Mouse (Mus musculus) MEL (cell line): ENCODE measurements at regions not wholly inside any gene's neighbourhood (a gene's known extent, or its start where the extent isn't known, plus 50 kb on each side); places are given as distances from the start of the nearest gene placed in this dataset.

Experiments used
- DNase-seq: peaks from one replicate; pipeline ENCODE4 v3.0.0; 2011; ENCODE audit warnings: low read depth, low spot score
- H3K27ac ChIP-seq: 2 replicates; pipeline ENCODE4 v1.5.1; 2012; ENCODE audit warnings: low read depth, mild to moderate bottlenecking, control low read depth, low read length, moderate library complexity; ENCODE audit not compliant: control insufficient read depth
- H3K27me3 ChIP-seq, 2 experiments: fragments of 150-350 bp in 1 of 2; sonication (generic) in 1 of 2; 2 replicates each; pipeline ENCODE4 v1.6.1; 2012; ENCODE audit warnings: low read length in 2 of 2, mild to moderate bottlenecking in 2 of 2, improper control_type of control experiment in 1 of 2, moderate library complexity in 1 of 2; ENCODE audit not compliant: insufficient read depth in 2 of 2, control insufficient read depth in 1 of 2
- H3K36me3 ChIP-seq, 2 experiments: 2 replicates each; pipeline ENCODE4 v1.6.1; 2012 to 2014; ENCODE audit warnings: low read length in 2 of 2, improper control_type of control experiment in 1 of 2, inconsistent platforms in 1 of 2, mild to moderate bottlenecking in 1 of 2; ENCODE audit not compliant: insufficient read depth in 2 of 2, control insufficient read depth in 1 of 2
- H3K4me1 ChIP-seq, 2 experiments: fragments of 150-350 bp in 1 of 2; sonication (generic) in 1 of 2; 2 replicates each; pipeline ENCODE4 v1.6.1; 2012; ENCODE audit warnings: low read length in 2 of 2, improper control_type of control experiment in 1 of 2, mild to moderate bottlenecking in 1 of 2; ENCODE audit not compliant: insufficient read depth in 2 of 2, control insufficient read depth in 1 of 2
- H3K4me3 ChIP-seq, 2 experiments: fragments of 150-350 bp in 1 of 2; sonication (generic) in 1 of 2; 2 replicates each; pipeline ENCODE4 v1.5.1; 2012; ENCODE audit warnings: low read depth in 2 of 2, low read length in 2 of 2, mild to moderate bottlenecking in 2 of 2, moderate library complexity in 2 of 2, control low read depth in 1 of 2, improper control_type of control experiment in 1 of 2; ENCODE audit not compliant: control insufficient read depth in 1 of 2, insufficient read depth in 1 of 2
- H3K79me2 ChIP-seq: 2 replicates; pipeline ENCODE4 v1.6.1; 2012; ENCODE audit warnings: mild to moderate bottlenecking, low read length, moderate library complexity; ENCODE audit not compliant: control insufficient read depth, poor library complexity, insufficient read depth
- H3K9ac ChIP-seq: 2 replicates; pipeline ENCODE4 v1.6.1; 2012; ENCODE audit warnings: low read depth, mild to moderate bottlenecking, control low read depth, low read length, moderate library complexity; ENCODE audit not compliant: control insufficient read depth, poor library complexity, severe bottlenecking
- H3K9me3 ChIP-seq: fragments of 150-350 bp; sonication (generic); replicated peaks from 2 replicates; pipeline ENCODE4 v1.6.1; 2012; ENCODE audit warnings: mild to moderate bottlenecking, low read length, improper control_type of control experiment, moderate library complexity; ENCODE audit not compliant: insufficient read depth
- BHLHE40 ChIP-seq: IDR thresholded peaks from 2 replicates; pipeline ENCODE4 v1.6.1; 2012; ENCODE audit warnings: low read depth, mild to moderate bottlenecking, inconsistent platforms, low read length, improper control_type of control experiment, borderline replicate concordance
- CHD1 ChIP-seq: IDR thresholded peaks from 2 replicates; pipeline ENCODE4 v1.6.1; 2012; ENCODE audit warnings: low read depth, mild to moderate bottlenecking, inconsistent platforms, low read length, improper control_type of control experiment
- CTCF ChIP-seq, 3 experiments: IDR thresholded peaks in 2 of 3; conservative IDR thresholded peaks in 1 of 3; 2 replicates each; pipeline ENCODE4 v1.5.1; 2011 to 2012; ENCODE audit warnings: low read length in 3 of 3, low read depth in 2 of 3, mild to moderate bottlenecking in 2 of 3, improper control_type of control experiment in 1 of 3, inconsistent platforms in 1 of 3, mixed read lengths in 1 of 3, moderate library complexity in 1 of 3; ENCODE audit not compliant: control insufficient read depth in 1 of 3, insufficient read depth in 1 of 3, poor library complexity in 1 of 3, severe bottlenecking in 1 of 3
- E2F4 ChIP-seq: IDR thresholded peaks from 2 replicates; pipeline ENCODE4 v1.6.1; 2011; ENCODE audit warnings: low read depth, low read length, improper control_type of control experiment, borderline replicate concordance
- ELF1 ChIP-seq: IDR thresholded peaks from 2 replicates; pipeline ENCODE4 v1.6.1; 2014; ENCODE audit warnings: low read depth, mild to moderate bottlenecking, inconsistent platforms, low read length, improper control_type of control experiment, moderate library complexity
- HCFC1 ChIP-seq: IDR thresholded peaks from 2 replicates; pipeline ENCODE4 v1.6.1; 2012; ENCODE audit warnings: low read depth, mild to moderate bottlenecking, inconsistent platforms, low read length, improper control_type of control experiment, moderate library complexity
- JUND ChIP-seq: IDR thresholded peaks from 2 replicates; pipeline ENCODE4 v1.6.1; 2011; ENCODE audit warnings: low read depth, mild to moderate bottlenecking, improper control_type of control experiment, low read length
- MAFK ChIP-seq: IDR thresholded peaks from 2 replicates; pipeline ENCODE4 v1.6.1; 2011; ENCODE audit warnings: low read depth, mild to moderate bottlenecking, low read length, improper control_type of control experiment, borderline replicate concordance
- MAX ChIP-seq: IDR thresholded peaks from 2 replicates; pipeline ENCODE4 v1.6.1; 2011; ENCODE audit warnings: low read length, improper control_type of control experiment
- MAZ ChIP-seq: IDR thresholded peaks from 2 replicates; pipeline ENCODE4 v1.6.1; 2012; ENCODE audit warnings: low read depth, mild to moderate bottlenecking, inconsistent platforms, low read length, improper control_type of control experiment
- MYB ChIP-seq: IDR thresholded peaks from 2 replicates; pipeline ENCODE4 v1.6.1; 2011; ENCODE audit warnings: mild to moderate bottlenecking, low read depth, low read length, improper control_type of control experiment
- NELFE ChIP-seq: IDR thresholded peaks from 2 replicates; pipeline ENCODE4 v1.6.1; 2011; ENCODE audit warnings: low read depth, low read length, improper control_type of control experiment
- NRF1 ChIP-seq: IDR thresholded peaks from 2 replicates; pipeline ENCODE4 v1.6.1; 2014; ENCODE audit warnings: low read depth, mild to moderate bottlenecking, inconsistent platforms, low read length, improper control_type of control experiment, moderate library complexity; ENCODE audit not compliant: poor library complexity, insufficient read depth, severe bottlenecking
- POLR2A ChIP-seq, 2 experiments: IDR thresholded peaks; 2 replicates each; pipeline ENCODE4 v1.6.1; 2011 to 2012; ENCODE audit warnings: low read length in 2 of 2, mild to moderate bottlenecking in 2 of 2, control low read depth in 1 of 2, improper control_type of control experiment in 1 of 2, low read depth in 1 of 2, moderate library complexity in 1 of 2; ENCODE audit not compliant: control insufficient read depth in 1 of 2, insufficient read depth in 1 of 2, poor library complexity in 1 of 2
- POLR2AphosphoS2 ChIP-seq: IDR thresholded peaks from 2 replicates; pipeline ENCODE4 v1.6.1; 2011; ENCODE audit warnings: low read length, improper control_type of control experiment
- POLR2AphosphoS5 ChIP-seq: IDR thresholded peaks from 2 replicates; pipeline ENCODE4 v1.6.1; 2012; ENCODE audit warnings: low read depth, borderline replicate concordance, mild to moderate bottlenecking, inconsistent platforms, low read length, moderate library complexity, mixed read lengths
- RCOR1 ChIP-seq: IDR thresholded peaks from 2 replicates; pipeline ENCODE4 v1.6.1; 2012; ENCODE audit warnings: low read depth, mild to moderate bottlenecking, inconsistent platforms, low read length, improper control_type of control experiment
- SIN3A ChIP-seq: IDR thresholded peaks from 2 replicates; pipeline ENCODE4 v1.6.1; 2012; ENCODE audit warnings: low read length, improper control_type of control experiment, inconsistent platforms
- SMC3 ChIP-seq: IDR thresholded peaks from 2 replicates; pipeline ENCODE4 v1.6.1; 2011; ENCODE audit warnings: low read depth, low read length, improper control_type of control experiment
- TAL1 ChIP-seq: IDR thresholded peaks from 2 replicates; pipeline ENCODE4 v1.6.1; 2012; ENCODE audit warnings: mild to moderate bottlenecking, inconsistent platforms, low read length, moderate library complexity, mixed read lengths
- UBTF ChIP-seq: IDR thresholded peaks from 2 replicates; pipeline ENCODE4 v1.6.1; 2012; ENCODE audit warnings: low read depth, mild to moderate bottlenecking, inconsistent platforms, low read length, improper control_type of control experiment, moderate library complexity, borderline replicate concordance; ENCODE audit not compliant: insufficient read depth
- USF1 ChIP-seq: IDR thresholded peaks from 2 replicates; pipeline ENCODE4 v1.6.1; 2014; ENCODE audit warnings: low read depth, mild to moderate bottlenecking, inconsistent platforms, low read length, improper control_type of control experiment, moderate library complexity
- ZKSCAN1 ChIP-seq: IDR thresholded peaks from 2 replicates; pipeline ENCODE4 v1.6.1; 2012; ENCODE audit warnings: low read depth, mild to moderate bottlenecking, inconsistent platforms, low read length, improper control_type of control experiment, moderate library complexity
- ZNF384 ChIP-seq: IDR thresholded peaks from 2 replicates; pipeline ENCODE4 v1.6.1; 2012; ENCODE audit warnings: low read depth, mild to moderate bottlenecking, inconsistent platforms, low read length, improper control_type of control experiment

DNA sequence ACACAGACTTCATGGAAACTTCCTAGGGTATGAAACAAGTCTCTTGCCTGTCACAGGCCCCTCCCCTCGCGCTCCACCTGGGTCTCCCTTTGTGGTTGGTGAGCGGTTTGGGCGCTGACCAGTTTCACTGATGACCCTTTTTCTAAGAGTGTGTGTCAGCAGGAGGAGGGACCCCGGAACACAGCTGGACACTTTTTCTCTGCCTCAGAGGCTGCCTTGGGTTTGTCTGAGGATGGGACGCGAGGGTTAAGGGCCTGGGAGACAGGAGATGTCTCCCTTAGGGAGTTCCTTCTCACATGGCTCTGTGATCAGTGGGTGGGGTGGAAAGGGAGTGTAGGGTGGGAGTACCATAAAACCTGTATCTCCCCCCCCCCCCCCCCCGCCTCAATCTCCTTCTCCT is 115.8 kb upstream of the Haao start:
- peaks cover 0 to 35% of the 10 kb centered on the region in 2 experiments; a peak in 2 of 4 replicates for H3K36me3 ChIP-seq
- no peak overlapping the region for H3K4me3 ChIP-seq
- no peak overlapping the region for H3K9ac ChIP-seq
- H3K9me3 ChIP-seq, result no peaks in the 10 kb centered on the region
- no peak for DNase-seq
- H3K4me1 ChIP-seq, result peaks cover 35 to 49% of the 10 kb centered on the region in 2 experiments
- TF ChIP-seq POLR2AphosphoS5 (no peak), HCFC1 (no peak), MAZ (no peak)
- peak overlapping the region; percentile 17; the same call in 1 of the 2 replicates for H3K27ac ChIP-seq
- H3K27me3 ChIP-seq, result no peaks in the 10 kb centered on the region
- H3K79me2 ChIP-seq, result no peaks in the 10 kb centered on the region

DNA sequence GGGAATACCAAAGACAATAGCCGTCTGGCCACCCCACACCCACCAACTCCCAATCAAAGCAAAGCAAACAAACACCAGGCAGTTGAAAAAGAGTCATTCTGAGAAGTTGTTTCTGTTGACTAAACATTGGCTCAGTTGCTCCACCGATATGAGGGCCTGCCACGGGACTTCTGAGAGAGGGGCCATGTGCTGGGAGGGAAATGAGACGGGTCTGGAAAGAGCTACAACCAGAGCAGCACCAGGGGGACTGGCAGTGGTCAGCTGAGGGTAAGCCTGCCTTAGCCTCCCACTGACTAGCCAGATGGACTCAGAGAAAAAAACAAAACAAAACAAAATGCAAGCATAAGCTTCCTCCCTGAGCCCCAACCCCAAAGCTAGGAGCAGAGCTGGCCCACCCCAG is 115.1 kb upstream of the Haao start:
- H3K4me1 ChIP-seq, result peaks cover 41 to 56% of the 10 kb centered on the region in 2 experiments

DNA sequence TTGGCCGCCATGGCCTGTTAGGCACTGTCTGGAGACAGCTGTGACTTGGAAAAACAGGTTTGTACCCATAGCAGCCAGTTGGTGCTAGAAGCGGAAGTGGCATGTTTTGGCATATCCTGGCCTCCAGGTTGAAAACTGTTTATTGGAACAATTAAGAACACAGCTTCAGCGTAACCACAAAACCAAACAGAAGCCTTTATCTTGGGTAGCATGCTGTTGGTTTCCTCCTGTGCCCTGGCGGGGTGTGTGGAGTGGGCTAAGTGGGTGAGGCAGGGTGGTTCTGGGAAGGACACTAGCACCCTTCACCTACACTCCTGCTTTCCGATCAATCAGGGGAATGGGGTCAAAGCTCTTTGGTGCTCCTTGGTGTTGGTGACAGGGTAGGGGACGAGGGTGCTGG is 114.4 kb upstream of the Haao start:
- DNase-seq, result peak; percentile 90
- Histone ChIP-seq H3K4me3 (no peak overlapping the region), H3K79me2 (no peaks in the 10 kb centered on the region), H3K27me3 (no peaks in the 10 kb centered on the region), H3K27ac (peak overlapping the region; percentile 88), H3K4me1 (peaks cover 41 to 59% of the 10 kb centered on the region in 2 experiments), H3K9ac (peak overlapping the region; percentile 32), H3K9me3 (no peaks in the 10 kb centered on the region), H3K36me3 (peaks cover 0 to 41% of the 10 kb centered on the region in 2 experiments; a peak in 2 of 4 replicates)
- TF ChIP-seq TAL1 (peak; percentile 96), MAZ (peak; percentile 79; the same call in 1 of the 2 replicates), CHD1 (no peak), MYB (peak; percentile 96), BHLHE40 (peak; percentile 36; the same call in 1 of the 2 replicates), POLR2AphosphoS5 (no peak), MAFK (peak; percentile 39; the same call in 1 of the 2 replicates), JUND (0 out of 2 replicates have a peak, but pooled peaks have one; percentile 68), ZKSCAN1 (no peak), USF1 (no peak), HCFC1 (0 out of 2 replicates have a peak, but pooled peaks have one; percentile 38), SMC3 (no peak), POLR2A (IDR thresholded peaks at IDR 0.05; ENCODE audit: control insufficient read depth in 1 of 2, insufficient read depth in 1 of 2, low read depth in 1 of 2, low read length in 2 of 2, poor library complexity in 1 of 2) (peak in 1 of 2 experiments; percentile 40; a peak in 1 of 4 replicates), NELFE (peak; percentile 9; the same call in 1 of the 2 replicates), ZNF384 (no peak; the same call in 1 of the 2 replicates), NRF1 (no peak), ELF1 (peak; percentile 62; the same call in 1 of the 2 replicates), POLR2AphosphoS2 (no peak), E2F4 (no peak), SIN3A (peak; percentile 91), RCOR1 (peak; percentile 82), UBTF (no peak), CTCF (IDR thresholded peaks at IDR 0.05 in 2 of 3, conservative IDR thresholded peaks at IDR 0.05 in 1 of 3; ENCODE audit: control insufficient read depth in 1 of 3, insufficient read depth in 1 of 3, low read depth in 2 of 3, low read length in 3 of 3, poor library complexity in 1 of 3, severe bottlenecking in 1 of 3) (no peak)

More for the DNA sequence above, 115.1 kb upstream of the Haao start:
- Histone ChIP-seq H3K79me2 (no peaks in the 10 kb centered on the region), H3K9me3 (no peaks in the 10 kb centered on the region), H3K36me3 (peaks cover 0 to 41% of the 10 kb centered on the region in 2 experiments; a peak in 2 of 4 replicates), H3K4me3 (no peak overlapping the region), H3K27me3 (no peaks in the 10 kb centered on the region), H3K9ac (peak overlapping the region; percentile 36), H3K27ac (peak overlapping the region; percentile 88)
- DNase-seq, result no peak
- TF ChIP-seq BHLHE40 (no peak), MAX (no peak), ELF1 (no peak), MAZ (no peak), CTCF (IDR thresholded peaks at IDR 0.05 in 2 of 3, conservative IDR thresholded peaks at IDR 0.05 in 1 of 3; ENCODE audit: control insufficient read depth in 1 of 3, insufficient read depth in 1 of 3, low read depth in 2 of 3, low read length in 3 of 3, poor library complexity in 1 of 3, severe bottlenecking in 1 of 3) (no peak)
